Mouse (Mus musculus): ENCODE data around the gene Kansl3. TPM values are rescaled to one million over a fixed set of nuclear protein-coding genes. Genes with fewer than 3 reads are reported as not detected.

Kansl3 gene
- total RNA-seq, 1 experiment from 2014 or later = 53.4 TPM

GRCm38 (mm10) chr1:36323746-36324448 is 45.1 kb downstream of the Kansl3 start:
- no peak for ATAC-seq (replicated peaks; ENCODE audit: insufficient number of reproducible peaks, low FRiP score, low TSS enrichment, poor library complexity, severe bottlenecking)

- no peak for ATAC-seq (replicated peaks; ENCODE audit: insufficient number of reproducible peaks, low FRiP score, low TSS enrichment, poor library complexity, severe bottlenecking)
Measured at GRCm38 (mm10) chr1:36323076-36323475, 45.9 kb downstream of the Kansl3 start.

- ATAC-seq (replicated peaks; ENCODE audit: insufficient number of reproducible peaks, low FRiP score, low TSS enrichment, poor library complexity, severe bottlenecking) = no peak
Measured at GRCm38 (mm10) chr1:36321829-36322573, 47.0 kb downstream of the Kansl3 start.

- no peak for ATAC-seq (replicated peaks; ENCODE audit: insufficient number of reproducible peaks, low FRiP score, low TSS enrichment, poor library complexity, severe bottlenecking)
Measured at GRCm38 (mm10) chr1:36321164-36321563, 47.8 kb downstream of the Kansl3 start.

GRCm38 (mm10) chr1:36315776-36316100 is 53.2 kb downstream of the Kansl3 start:
- no peak for ATAC-seq (replicated peaks; ENCODE audit: insufficient number of reproducible peaks, low FRiP score, low TSS enrichment, poor library complexity, severe bottlenecking)

GRCm38 (mm10) chr1:36314959-36315775 is 53.8 kb downstream of the Kansl3 start:
- ATAC-seq (replicated peaks; ENCODE audit: insufficient number of reproducible peaks, low FRiP score, low TSS enrichment, poor library complexity, severe bottlenecking) = no peak

- peak; percentile 44 for ATAC-seq (replicated peaks; ENCODE audit: insufficient number of reproducible peaks, low FRiP score, low TSS enrichment, poor library complexity, severe bottlenecking)
Measured at GRCm38 (mm10) chr1:36309498-36309901, 59.5 kb downstream of the Kansl3 start.

GRCm38 (mm10) chr1:36308966-36309475 is 60.0 kb downstream of the Kansl3 start:
- no peak for ATAC-seq (replicated peaks; ENCODE audit: insufficient number of reproducible peaks, low FRiP score, low TSS enrichment, poor library complexity, severe bottlenecking)

- ATAC-seq (replicated peaks; ENCODE audit: insufficient number of reproducible peaks, low FRiP score, low TSS enrichment, poor library complexity, severe bottlenecking) = 0 out of 2 replicates have a peak, but pooled peaks have one; percentile 11
Measured at GRCm38 (mm10) chr1:36308451-36308901, 60.5 kb downstream of the Kansl3 start.

GRCm38 (mm10) chr1:36307495-36308280 is 61.3 kb downstream of the Kansl3 start, which contains the start of gene Arid5a:
Gene Arid5a (plus strand): TSS chr1:36307733.
- peak; percentile 57 for ATAC-seq (replicated peaks; ENCODE audit: insufficient number of reproducible peaks, low FRiP score, low TSS enrichment, poor library complexity, severe bottlenecking)

- peak; percentile 4; the same call in 1 of the 2 replicates for ATAC-seq (replicated peaks; ENCODE audit: insufficient number of reproducible peaks, low FRiP score, low TSS enrichment, poor library complexity, severe bottlenecking)
Measured at GRCm38 (mm10) chr1:36307121-36307494, 61.9 kb downstream of the Kansl3 start.

GRCm38 (mm10) chr1:36306120-36306519 is 62.9 kb downstream of the Kansl3 start:
- ATAC-seq (replicated peaks; ENCODE audit: insufficient number of reproducible peaks, low FRiP score, low TSS enrichment, poor library complexity, severe bottlenecking) = no peak

- no peak for ATAC-seq (replicated peaks; ENCODE audit: insufficient number of reproducible peaks, low FRiP score, low TSS enrichment, poor library complexity, severe bottlenecking)
Measured at GRCm38 (mm10) chr1:36304764-36305163, 64.2 kb downstream of the Kansl3 start.

- ATAC-seq (replicated peaks; ENCODE audit: insufficient number of reproducible peaks, low FRiP score, low TSS enrichment, poor library complexity, severe bottlenecking) = no peak
Measured at GRCm38 (mm10) chr1:36303381-36304320, 65.3 kb downstream of the Kansl3 start.

- no peak for ATAC-seq (replicated peaks; ENCODE audit: insufficient number of reproducible peaks, low FRiP score, low TSS enrichment, poor library complexity, severe bottlenecking)
Measured at GRCm38 (mm10) chr1:36302957-36303356, 66.0 kb downstream of the Kansl3 start.

GRCm38 (mm10) chr1:36302273-36302672 is 66.7 kb downstream of the Kansl3 start:
- no peak for ATAC-seq (replicated peaks; ENCODE audit: insufficient number of reproducible peaks, low FRiP score, low TSS enrichment, poor library complexity, severe bottlenecking)

- ATAC-seq (replicated peaks; ENCODE audit: insufficient number of reproducible peaks, low FRiP score, low TSS enrichment, poor library complexity, severe bottlenecking) = no peak
Measured at GRCm38 (mm10) chr1:36300486-36300885, 68.5 kb downstream of the Kansl3 start.
